Mouse (Mus musculus): Measurements from ENCODE around the gene Batf. TPM values are rescaled to one million over a fixed set of nuclear protein-coding genes. Genes with fewer than 3 reads are reported as not detected.
"Not testable (repeated sequence)": the region's sequence is repeated elsewhere in the genome, so short reads cannot be mapped to it uniquely, and the experiment has no call there.

The Batf gene
- polyA plus RNA-seq, 1 experiment from 2014 or later: 0.95 TPM

DNA sequence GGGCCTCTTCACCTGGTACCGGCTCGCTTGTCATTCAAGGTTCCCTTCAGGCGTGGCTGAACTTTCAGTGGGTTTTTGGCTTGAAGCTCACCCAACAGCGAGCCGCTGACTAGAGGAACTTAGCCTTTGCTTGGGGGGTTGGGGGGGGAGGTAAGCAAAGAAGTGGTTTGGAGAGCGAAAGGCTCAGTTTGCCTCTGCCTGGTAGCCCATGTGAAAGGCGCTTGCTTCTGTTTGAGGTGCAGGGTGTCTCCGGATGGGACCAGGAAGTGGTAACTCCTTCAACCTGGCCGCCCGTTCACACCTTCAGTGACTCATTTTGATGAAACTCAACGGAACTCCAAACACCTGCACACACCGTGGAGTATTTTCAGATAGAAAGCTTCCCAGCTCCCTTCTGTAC, 25.6 kb upstream of the Batf start:
- Histone ChIP-seq H3K9ac (no peak overlapping the region), H3K4me3 (no peak overlapping the region), H3K36me3 (no peaks in the 10 kb centered on the region), H3K4me2 (replicated peaks) (no peak overlapping the region), H3K27ac (no peak overlapping the region), H3K27me3 (replicated peaks) (no peaks in the 10 kb centered on the region), H3K9me3 (no peaks in the 10 kb centered on the region), H3K4me1 (no peaks in the 10 kb centered on the region)
- 91% methylated on average over 12 of the region's 12 CpGs for WGBS
- ATAC-seq (ENCODE audit: low FRiP score, low read depth): no peak

DNA sequence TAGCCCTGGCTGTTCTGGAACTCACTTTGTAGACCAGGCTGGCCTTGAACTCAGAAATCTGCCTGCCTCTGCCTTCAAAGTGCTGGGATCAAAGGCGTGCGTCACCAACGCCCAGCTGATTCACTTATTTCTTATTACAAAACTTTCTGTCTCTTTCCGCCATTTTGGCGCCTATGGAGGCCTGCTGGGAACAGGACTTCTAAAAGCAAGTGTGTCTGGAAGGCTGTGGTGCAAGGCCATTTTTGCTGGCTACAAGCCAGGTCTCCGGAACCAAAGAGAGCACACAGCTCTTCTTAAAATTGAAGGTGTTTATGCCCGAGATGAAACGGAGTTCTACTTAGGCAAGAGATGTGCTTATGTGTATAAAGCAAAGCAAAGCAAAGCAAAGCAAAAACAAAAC, 24.2 kb upstream of the Batf start:
- H3K36me3 ChIP-seq; H3K4me3 ChIP-seq; H3K4me2 ChIP-seq (replicated peaks); H3K9me3 ChIP-seq; ATAC-seq (ENCODE audit: low FRiP score, low read depth); H3K27me3 ChIP-seq (replicated peaks); H3K4me1 ChIP-seq; H3K9ac ChIP-seq; H3K27ac ChIP-seq: not testable (repeated sequence)
- WGBS: 89% methylated on average over 8 of the region's 8 CpGs

DNA sequence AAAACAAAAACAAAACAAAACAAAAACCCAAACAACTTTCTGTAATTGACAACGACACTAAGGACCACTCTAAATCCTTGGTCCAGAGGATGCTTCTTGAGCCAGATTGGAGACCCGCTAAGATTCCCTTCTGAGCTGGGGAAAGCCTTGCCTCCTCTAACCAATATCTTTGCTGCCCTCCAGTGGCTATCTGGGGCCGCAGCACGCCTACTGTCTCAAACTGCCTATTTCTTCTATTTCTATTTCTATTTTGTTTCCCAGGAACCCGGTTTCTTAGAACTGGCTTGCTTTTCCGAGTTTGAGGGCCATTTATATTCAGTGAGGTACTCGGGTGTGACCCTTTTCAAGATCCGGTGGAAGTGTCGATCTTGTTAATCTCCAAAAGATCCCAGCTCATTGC, 23.6 kb upstream of the Batf start:
- H3K9ac ChIP-seq: no peak overlapping the region
- H3K27ac ChIP-seq: no peak overlapping the region
- H3K4me1 ChIP-seq: no peaks in the 10 kb centered on the region
- H3K36me3 ChIP-seq: no peaks in the 10 kb centered on the region
- H3K4me3 ChIP-seq: no peak overlapping the region
- 15% methylated on average over 9 of the region's 9 CpGs for WGBS
- H3K4me2 ChIP-seq (replicated peaks): no peak overlapping the region
- H3K9me3 ChIP-seq: no peaks in the 10 kb centered on the region
- no peak for ATAC-seq (ENCODE audit: low FRiP score, low read depth)
- H3K27me3 ChIP-seq (replicated peaks): no peaks in the 10 kb centered on the region

DNA sequence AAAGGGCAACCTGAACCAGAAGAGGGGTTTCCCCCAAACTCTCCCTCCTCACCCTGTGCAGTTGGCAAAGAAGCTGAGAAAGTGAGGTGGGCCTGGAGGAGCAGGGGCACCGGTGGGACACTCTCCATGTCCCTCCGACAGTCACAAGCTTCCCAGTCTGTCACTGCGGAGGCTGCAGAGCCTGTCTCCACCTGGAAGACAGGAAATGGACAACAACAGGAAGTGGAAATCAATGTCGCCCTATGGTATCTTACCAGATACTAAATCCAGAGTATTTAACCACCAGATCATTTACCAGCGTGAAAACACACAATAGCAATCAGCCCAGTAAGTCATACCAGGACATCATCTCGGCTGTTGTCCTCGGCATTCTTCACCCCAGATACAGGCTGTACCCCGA, 20.4 kb upstream of the Batf start:
- Histone ChIP-seq H3K9ac (no peak overlapping the region), H3K9me3 (no peaks in the 10 kb centered on the region), H3K36me3 (no peaks in the 10 kb centered on the region), H3K27ac (no peak overlapping the region), H3K27me3 (replicated peaks) (no peaks in the 10 kb centered on the region), H3K4me2 (replicated peaks) (no peak overlapping the region), H3K4me1 (no peaks in the 10 kb centered on the region), H3K4me3 (no peak overlapping the region)
- ATAC-seq (ENCODE audit: low FRiP score, low read depth): no peak
- WGBS: 88% methylated on average over 8 of the region's 8 CpGs

DNA sequence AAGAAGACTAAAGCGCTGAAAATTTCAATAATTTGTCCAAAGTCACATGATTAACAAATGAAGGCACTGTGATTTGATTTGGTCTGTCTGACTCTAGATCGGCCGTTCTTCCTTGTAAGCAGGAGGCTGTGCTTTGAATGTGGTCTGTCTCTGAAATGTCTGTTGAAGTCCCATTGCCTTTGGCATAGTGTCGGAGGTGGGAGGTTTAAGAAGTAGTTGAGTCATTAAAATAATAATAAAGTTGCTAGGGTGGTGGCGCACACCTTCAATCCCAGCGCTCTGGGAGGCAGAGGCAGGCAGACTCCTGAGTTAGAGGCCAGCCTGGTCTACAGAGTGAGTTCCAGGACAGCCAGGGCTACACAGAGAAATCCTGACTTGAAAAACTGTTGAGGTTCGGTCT, 19.4 kb upstream of the Batf start:
- Histone ChIP-seq H3K4me1 (no peaks in the 10 kb centered on the region), H3K27me3 (replicated peaks) (no peaks in the 10 kb centered on the region), H3K4me2 (replicated peaks) (no peak overlapping the region), H3K36me3 (no peaks in the 10 kb centered on the region), H3K27ac (no peak overlapping the region), H3K4me3 (no peak overlapping the region), H3K9me3 (no peaks in the 10 kb centered on the region), H3K9ac (no peak overlapping the region)
- no peak for ATAC-seq (ENCODE audit: low FRiP score, low read depth)
- 93% methylated on average over 7 of the region's 7 CpGs for WGBS

DNA sequence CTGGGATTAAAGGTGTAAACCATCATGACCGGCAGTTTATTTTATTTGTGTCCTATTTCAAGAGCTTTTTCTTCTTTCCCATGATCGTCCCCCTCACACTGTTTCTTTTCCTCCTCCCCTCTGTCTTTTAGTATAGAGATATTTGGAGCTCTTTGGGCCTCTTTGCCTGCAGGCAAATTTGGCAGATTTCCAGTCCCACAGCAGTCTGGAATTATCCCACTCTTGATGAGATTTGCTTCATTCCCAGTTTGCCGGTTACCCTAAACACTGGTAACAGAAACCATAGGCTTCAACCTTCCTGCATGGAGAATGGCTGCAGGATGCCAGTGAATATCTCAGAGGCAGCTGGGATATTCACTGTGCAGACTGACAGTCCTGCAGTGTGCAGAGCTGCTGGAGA, 17.8 kb upstream of the Batf start:
- Histone ChIP-seq H3K36me3 (no peaks in the 10 kb centered on the region), H3K27me3 (replicated peaks) (no peaks in the 10 kb centered on the region), H3K4me2 (replicated peaks) (no peak overlapping the region), H3K4me3 (no peak overlapping the region), H3K27ac (no peak overlapping the region), H3K9me3 (no peaks in the 10 kb centered on the region), H3K9ac (no peak overlapping the region), H3K4me1 (no peaks in the 10 kb centered on the region)
- no peak for ATAC-seq (ENCODE audit: low FRiP score, low read depth)
- 70% methylated on average over 3 of the region's 3 CpGs for WGBS

DNA sequence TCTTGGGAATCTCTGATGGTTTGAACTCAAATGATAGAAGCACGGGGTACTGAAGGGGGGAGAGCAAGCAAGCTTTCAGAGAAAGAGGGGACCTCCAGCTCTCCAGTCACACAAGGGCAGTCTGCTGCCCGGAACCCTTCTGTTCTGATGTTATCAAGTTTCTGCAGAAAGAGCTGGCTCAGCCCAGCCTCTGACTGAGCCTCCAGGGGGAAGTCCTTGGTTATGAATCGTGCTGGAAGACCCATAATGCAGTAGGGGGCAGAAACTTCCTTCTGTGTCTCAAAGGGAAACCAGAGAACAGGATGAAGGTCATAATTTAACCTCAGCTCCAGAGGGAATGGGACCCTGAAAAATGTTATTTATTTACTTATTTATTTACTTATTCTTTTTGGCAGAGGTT, 16.4 kb upstream of the Batf start:
- Histone ChIP-seq H3K9me3 (no peaks in the 10 kb centered on the region), H3K27ac (no peak overlapping the region), H3K4me1 (no peaks in the 10 kb centered on the region), H3K4me3 (no peak overlapping the region), H3K27me3 (replicated peaks) (no peaks in the 10 kb centered on the region), H3K36me3 (no peaks in the 10 kb centered on the region), H3K4me2 (replicated peaks) (no peak overlapping the region), H3K9ac (no peak overlapping the region)
- ATAC-seq (ENCODE audit: low FRiP score, low read depth): no peak
- WGBS: 75% methylated on average over 3 of the region's 3 CpGs

DNA sequence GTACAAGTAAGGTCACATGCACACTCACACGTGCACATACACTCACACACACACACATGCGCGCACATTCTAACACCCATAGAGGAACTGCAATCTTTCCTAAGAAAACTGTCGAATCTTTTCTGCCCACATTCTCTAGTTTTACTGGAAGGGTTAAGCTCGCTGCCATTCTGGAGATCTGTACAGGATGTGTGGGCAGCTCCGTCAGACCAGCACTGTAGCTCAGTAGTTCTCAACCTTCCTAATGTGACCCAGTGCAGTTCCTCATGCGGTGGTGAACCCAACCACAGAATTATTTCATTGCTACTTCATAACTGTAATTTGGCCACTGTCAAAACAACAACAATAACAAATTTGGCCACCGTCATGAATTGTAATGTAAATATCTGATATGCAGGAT, 12.6 kb upstream of the Batf start:
- Histone ChIP-seq H3K27me3 (replicated peaks) (no peaks in the 10 kb centered on the region), H3K4me3 (no peak overlapping the region), H3K4me2 (replicated peaks) (no peak overlapping the region), H3K9me3 (no peaks in the 10 kb centered on the region), H3K27ac (no peak overlapping the region), H3K4me1 (no peaks in the 10 kb centered on the region), H3K9ac (no peak overlapping the region), H3K36me3 (no peaks in the 10 kb centered on the region)
- WGBS: 95% methylated on average over 8 of the region's 8 CpGs
- ATAC-seq (ENCODE audit: low FRiP score, low read depth): no peak

DNA sequence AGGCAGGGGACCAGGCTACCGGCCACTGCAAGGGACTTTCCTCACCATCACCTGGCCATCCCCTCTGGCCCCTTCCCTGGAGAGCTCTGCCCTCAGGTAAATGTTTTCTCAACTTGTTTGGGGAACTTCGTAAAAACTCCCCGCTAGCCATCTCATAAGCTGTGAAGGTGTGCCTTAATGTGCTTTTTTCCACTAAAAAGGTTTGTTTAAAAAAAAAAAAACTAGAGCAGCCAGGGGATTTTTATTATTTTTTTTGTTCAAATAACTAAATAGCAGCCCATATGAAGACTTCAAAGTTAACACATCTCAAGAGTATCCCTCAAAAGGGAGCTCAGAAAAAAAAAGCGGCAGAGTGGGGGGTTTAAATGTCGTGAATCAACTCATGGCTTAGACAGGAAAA, 7.4 kb upstream of the Batf start:
- H3K36me3 ChIP-seq: no peaks in the 10 kb centered on the region
- H3K4me1 ChIP-seq: no peaks in the 10 kb centered on the region
- H3K4me2 ChIP-seq (replicated peaks): no peak overlapping the region
- WGBS: 83% methylated on average over 5 of the region's 5 CpGs
- H3K4me3 ChIP-seq: no peak overlapping the region
- ATAC-seq (ENCODE audit: low FRiP score, low read depth): no peak
- no peak overlapping the region for H3K27ac ChIP-seq
- H3K27me3 ChIP-seq (replicated peaks): no peaks in the 10 kb centered on the region
- no peak overlapping the region for H3K9ac ChIP-seq
- no peaks in the 10 kb centered on the region for H3K9me3 ChIP-seq

DNA sequence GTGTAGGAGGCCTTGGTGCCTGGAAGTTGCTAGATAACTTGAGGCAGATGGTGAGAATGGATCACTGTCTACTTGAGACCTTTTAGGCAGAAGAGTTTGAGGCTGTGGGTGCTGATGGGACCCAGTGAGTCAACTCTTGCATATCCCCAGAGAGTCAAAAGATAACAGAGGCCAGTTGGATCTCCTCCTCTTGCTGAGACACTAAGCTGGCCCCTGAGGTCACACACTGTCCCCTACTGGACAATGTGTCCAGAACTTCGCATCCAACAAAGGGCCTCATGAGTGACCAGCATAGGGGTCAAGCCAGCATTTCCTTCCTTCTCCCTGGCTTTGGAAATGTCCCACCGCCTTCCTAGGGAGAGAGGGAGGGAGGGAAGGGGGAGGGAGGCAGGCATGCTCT, 6.7 kb upstream of the Batf start:
- Histone ChIP-seq H3K4me3 (no peak overlapping the region), H3K27ac (no peak overlapping the region), H3K9ac (no peak overlapping the region), H3K27me3 (replicated peaks) (no peaks in the 10 kb centered on the region), H3K4me1 (no peaks in the 10 kb centered on the region), H3K36me3 (no peaks in the 10 kb centered on the region), H3K4me2 (replicated peaks) (no peak overlapping the region), H3K9me3 (no peaks in the 10 kb centered on the region)
- 51% methylated on average over 2 of the region's 2 CpGs for WGBS
- ATAC-seq (ENCODE audit: low FRiP score, low read depth): no peak

DNA sequence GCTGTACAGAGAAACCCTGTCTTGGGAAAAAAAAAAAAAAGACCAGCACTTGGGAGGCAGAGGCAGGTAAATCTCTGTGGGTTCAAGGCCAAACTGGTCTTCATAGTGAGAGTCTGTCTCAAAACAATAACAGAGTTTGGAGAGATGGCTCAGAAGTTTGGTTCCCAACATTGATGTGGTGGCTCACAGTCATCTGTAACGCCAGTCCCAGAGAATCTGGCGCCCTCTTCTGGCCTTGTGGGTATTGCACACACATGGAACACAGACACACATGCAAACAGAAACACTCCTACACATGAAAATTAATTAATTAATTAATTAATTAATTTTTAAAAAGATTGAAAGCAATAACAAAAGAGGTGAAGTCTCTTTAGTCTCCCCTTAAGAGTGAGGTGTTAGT, 4.1 kb upstream of the Batf start:
- Histone ChIP-seq H3K36me3 (no peaks in the 10 kb centered on the region), H3K27ac (no peak overlapping the region), H3K27me3 (replicated peaks) (no peaks in the 10 kb centered on the region), H3K9ac (no peak overlapping the region), H3K4me1 (no peaks in the 10 kb centered on the region), H3K9me3 (no peaks in the 10 kb centered on the region), H3K4me3 (no peak overlapping the region), H3K4me2 (replicated peaks) (no peak overlapping the region)
- ATAC-seq (ENCODE audit: low FRiP score, low read depth): no peak
- WGBS: 39% methylated on average over 2 of the region's 2 CpGs

DNA sequence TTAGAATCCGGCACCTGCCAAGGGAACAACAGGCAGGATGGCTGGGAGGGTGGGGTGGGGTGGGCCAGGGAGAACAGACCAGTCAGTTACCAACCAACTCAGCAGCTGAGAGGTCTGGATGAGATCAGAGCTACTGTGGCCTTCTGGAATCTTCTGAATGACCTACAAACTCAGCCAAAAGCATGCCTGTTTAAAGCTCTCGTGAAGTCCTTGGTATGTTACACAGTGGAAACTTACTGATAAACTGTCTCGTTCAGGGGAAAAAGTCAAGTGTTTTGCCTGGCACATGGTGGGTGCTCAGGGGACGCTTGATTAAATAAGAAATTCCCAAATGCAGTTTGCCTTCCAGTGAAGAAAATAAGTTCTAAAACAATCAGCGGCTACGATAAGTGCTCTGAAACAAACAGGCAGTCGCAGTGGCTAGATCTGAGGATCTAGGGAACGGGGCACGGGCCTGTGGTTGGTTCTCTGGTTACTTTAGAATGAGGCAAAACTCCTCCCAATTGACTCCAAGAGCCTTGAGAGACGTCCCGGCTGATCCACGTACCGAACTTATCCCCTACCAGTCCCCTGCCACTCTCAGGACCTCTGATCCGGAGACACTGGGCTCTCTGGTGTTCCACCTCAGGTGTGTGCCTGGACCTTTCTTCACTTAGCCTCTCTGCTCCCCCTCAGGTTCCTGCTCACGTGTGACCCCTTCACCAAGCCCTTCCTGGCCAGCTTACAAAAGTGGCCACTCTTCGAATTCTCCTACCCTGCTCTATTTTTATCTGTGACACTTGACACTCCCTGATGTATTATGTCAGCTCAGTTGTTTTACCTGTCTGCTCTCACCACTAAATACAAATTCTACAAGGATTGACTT, 1.8 kb upstream of the Batf start:
- H3K4me2 ChIP-seq (replicated peaks): no peak overlapping the region
- no peaks in the 10 kb centered on the region for H3K36me3 ChIP-seq
- WGBS: 86% methylated on average over 16 of the region's 16 CpGs
- ATAC-seq (ENCODE audit: low FRiP score, low read depth): no peak
- H3K27ac ChIP-seq: no peak overlapping the region
- no peak overlapping the region for H3K4me3 ChIP-seq
- H3K27me3 ChIP-seq (replicated peaks): no peaks in the 10 kb centered on the region
- no peaks in the 10 kb centered on the region for H3K9me3 ChIP-seq
- no peaks in the 10 kb centered on the region for H3K4me1 ChIP-seq
- no peak overlapping the region for H3K9ac ChIP-seq

DNA sequence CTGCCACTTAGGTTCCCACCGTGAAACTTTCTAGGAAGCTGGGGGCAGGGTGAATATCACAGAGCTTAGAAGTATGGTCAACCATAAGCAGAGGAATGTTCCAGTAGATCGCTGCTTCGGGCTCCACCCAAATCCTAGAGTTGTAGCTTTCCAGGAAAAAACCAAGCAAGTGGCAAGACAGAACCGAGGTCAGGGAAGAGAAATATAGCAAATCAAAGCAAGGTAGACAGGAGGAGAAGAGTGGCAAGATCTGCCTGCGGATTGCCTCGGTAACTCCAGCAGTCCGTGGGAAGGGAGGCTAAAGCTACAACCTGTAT, 706 bp downstream of the Batf start:
- Histone ChIP-seq H3K36me3 (no peaks in the 10 kb centered on the region), H3K27me3 (replicated peaks) (no peaks in the 10 kb centered on the region), H3K9me3 (no peaks in the 10 kb centered on the region), H3K4me1 (no peaks in the 10 kb centered on the region), H3K9ac (no peak overlapping the region), H3K4me2 (replicated peaks) (no peak overlapping the region), H3K4me3 (no peak overlapping the region), H3K27ac (no peak overlapping the region)
- 83% methylated on average over 7 of the region's 7 CpGs for WGBS
- no peak for ATAC-seq (ENCODE audit: low FRiP score, low read depth)

Measured in neural tube, embryonic 12.5 days (tissue).